In genomic region chr9:110245590-110246320, GRCm38 (mm10) we compare ENCODE assay signal across 7 mouse cellular contexts. TPM values are rescaled to one million over a fixed set of nuclear protein-coding genes. Genes with fewer than 3 reads are reported as not detected.
A peak's percentile ranks its signal among the peaks of the same experiment; 100 is the strongest.
DNase-seq lines count a peak whose midpoint lies in the region; ATAC-seq lines count a peak whose summit lies in the region.

No protein-coding gene starts in this region.

- no peaks in the 10 kb centered on the region for H3K27me3 ChIP-seq in forebrain, embryonic 16.5 days (replicated peaks; ENCODE audit: control insufficient read depth, insufficient read depth, low read length)
- no peaks in the 10 kb centered on the region for H3K27me3 ChIP-seq in hindbrain, embryonic 15.5 days

- H3K9ac ChIP-seq in forebrain, embryonic 16.5 days (replicated peaks; ENCODE audit: low read depth, low read length), result peak overlapping the region; percentile 81
- H3K9ac ChIP-seq in hindbrain, embryonic 15.5 days, result peak overlapping the region; percentile 83

- peak overlapping the region; percentile 77 for H3K27ac ChIP-seq in forebrain, embryonic 16.5 days (ENCODE audit: low read length)
- peak overlapping the region; percentile 95 for H3K27ac ChIP-seq in hindbrain, embryonic 15.5 days (replicated peaks)

- H3K9me3 ChIP-seq in forebrain, embryonic 16.5 days (ENCODE audit: control insufficient read depth, low read length), result no peaks in the 10 kb centered on the region
- no peaks in the 10 kb centered on the region for H3K9me3 ChIP-seq in hindbrain, embryonic 15.5 days

- H3K4me2 ChIP-seq in forebrain, embryonic 16.5 days (ENCODE audit: low read length), result peak overlapping the region; percentile 95
- peak overlapping the region; percentile 66 for H3K4me2 ChIP-seq in hindbrain, embryonic 15.5 days

- H3K36me3 ChIP-seq in forebrain, embryonic 16.5 days (ENCODE audit: control insufficient read depth, insufficient read depth), result no peaks in the 10 kb centered on the region
- no peaks in the 10 kb centered on the region for H3K36me3 ChIP-seq in hindbrain, embryonic 15.5 days

- H3K4me1 ChIP-seq in forebrain, embryonic 16.5 days (replicated peaks; ENCODE audit: control insufficient read depth, insufficient read depth, low read length), result peaks cover 42% of the 10 kb centered on the region
- H3K4me1 ChIP-seq in hindbrain, embryonic 15.5 days (replicated peaks), result peaks cover 52% of the 10 kb centered on the region

- 2% methylated on average over 31 of the region's 40 CpGs for WGBS in forebrain, embryonic 16.5 days
- 1% methylated on average over 37 of the region's 40 CpGs for WGBS in hindbrain, embryonic 15.5 days

- H3K4me3 ChIP-seq in forebrain, embryonic 16.5 days (replicated peaks; ENCODE audit: low read length), result peak overlapping the region; percentile 85
- peak overlapping the region; percentile 90 for H3K4me3 ChIP-seq in hindbrain, embryonic 15.5 days

- peak; percentile 92 for DNase-seq in R1 (ENCODE audit: low read depth, low spot score)
- DNase-seq in cerebellum, adult 11 months, result peak; percentile 77
- peak; percentile 53 to 58 for DNase-seq in left cerebral cortex, adult 18-20 months (ENCODE audit: low spot score in 2 of 2)
- DNase-seq in lung, postnatal 4 days, result peak; percentile 55 to 64
- DNase-seq in right cerebral cortex, postnatal 14 days, result peak; percentile 70

- ATAC-seq in forebrain, embryonic 16.5 days, result peak; percentile 53
- peak; percentile 75 for ATAC-seq in hindbrain, embryonic 15.5 days (ENCODE audit: low FRiP score, low read depth)

RNA-seq across cellular contexts. Expression of gene Cspg5, which starts 2.2 kb away (rescaled TPM):
- 98.9 and 115 TPM in 2 replicates for polyA plus RNA-seq in forebrain, embryonic 16.5 days (2015; fragmentation: Nextera tagmentation; extraction: Ambion mirVana)
- 181 and 199 TPM in 2 replicates for polyA plus RNA-seq in hindbrain, embryonic 15.5 days (2015; fragmentation: Nextera tagmentation; extraction: Ambion mirVana)
- 100 to 1,000 TPM; 365 to 384 TPM for total RNA-seq in left cerebral cortex, adult 18-20 months (2021)

RNA-seq across cellular contexts. Expression of gene Elp6, which starts 59.2 kb away (rescaled TPM):
- polyA plus RNA-seq in forebrain, embryonic 16.5 days (2015; fragmentation: Nextera tagmentation; extraction: Ambion mirVana), result 34.3 and 36.8 TPM in 2 replicates
- 41.8 and 42.1 TPM in 2 replicates for polyA plus RNA-seq in hindbrain, embryonic 15.5 days (2015; fragmentation: Nextera tagmentation; extraction: Ambion mirVana)
- total RNA-seq in left cerebral cortex, adult 18-20 months (2021), result 10 to 100 TPM in 1 of 2 experiments, 1 to 10 TPM in 1; 10.0 to 13.6 TPM

Comparison
In these comparisons a context has a peak if more than half of its experiments do, and no peak if none do; other contexts are left out.
1. Peak in every context shown above with its lines: DNase-seq, ATAC-seq, H3K4me3 ChIP-seq and H3K27ac ChIP-seq.